Mouse (Mus musculus) liver, embryonic 16.5 days (tissue): ENCODE results near the gene Col24a1. TPM values are rescaled to one million over a fixed set of nuclear protein-coding genes. Genes with fewer than 3 reads are reported as not detected.

ENCODE experiments used
- ATAC-seq: fragments of 200-750 bp; cut with Nextera tagmentation; 2 replicates; pipeline ENCODE4 v1.8.0; 2017; ENCODE audit warnings: low read depth, mild to moderate bottlenecking, moderate number of reproducible peaks, moderate library complexity
- H3K27ac ChIP-seq: fragments of 300-500 bp; sonication (generic); 2 replicates; pipeline ENCODE4 v1.5.1; 2014; ENCODE audit warnings: mild to moderate bottlenecking, low read length
- H3K27me3 ChIP-seq: fragments of 300-500 bp; sonication (generic); 2 replicates; pipeline ENCODE4 v1.6.1; 2014; ENCODE audit warnings: low read depth, low read length, mixed read lengths; ENCODE audit not compliant: control insufficient read depth, insufficient read depth
- H3K36me3 ChIP-seq: fragments of 300-500 bp; sonication (generic); 2 replicates; pipeline ENCODE4 v1.6.1; 2014; ENCODE audit warnings: mild to moderate bottlenecking; ENCODE audit not compliant: control insufficient read depth, insufficient read depth
- H3K4me1 ChIP-seq: fragments of 300-500 bp; sonication (generic); 2 replicates; pipeline ENCODE4 v1.6.1; 2014; ENCODE audit warnings: low read depth, low read length, mixed read lengths; ENCODE audit not compliant: control insufficient read depth
- H3K4me2 ChIP-seq: fragments of 300-500 bp; sonication (generic); 2 replicates; pipeline ENCODE4 v1.6.1; 2014; ENCODE audit warnings: low read depth, low read length, mixed read lengths
- H3K4me3 ChIP-seq: fragments of 300-500 bp; sonication (generic); 2 replicates; pipeline ENCODE4 v1.5.1; 2014; ENCODE audit warnings: low read depth, mild to moderate bottlenecking, low read length
- H3K9ac ChIP-seq: fragments of 300-500 bp; sonication (generic); 2 replicates; pipeline ENCODE4 v1.6.1; 2014; ENCODE audit warnings: low read depth, low read length
- H3K9me3 ChIP-seq: fragments of 300-500 bp; sonication (generic); replicated peaks from 2 replicates; pipeline ENCODE4 v1.6.1; 2016; ENCODE audit warnings: low read length; ENCODE audit not compliant: control insufficient read depth
- WGBS: fragments of 180-500 bp; shearing (Covaris S2); extraction: QIAGEN DNeasy Blood & Tissue Kit; methylation state at CpG from one replicate; pipeline ENCODE4 v1.1.7; 2014; ENCODE audit not compliant: insufficient replicate concordance; 5-methylcytosine and 5-hydroxymethylcytosine counted together
- polyA plus RNA-seq: library from polyadenylated mRNA; unstranded; fragments of >200 nt; fragmentation: Nextera tagmentation; extraction: Ambion mirVana; gene quantifications from 2 replicates; pipeline ENCODE4 v1.2.1, GENCODE M21; 2015

The Col24a1 gene
- polyA plus RNA-seq, 1 experiment from 2014 or later = 0.65 TPM

DNA sequence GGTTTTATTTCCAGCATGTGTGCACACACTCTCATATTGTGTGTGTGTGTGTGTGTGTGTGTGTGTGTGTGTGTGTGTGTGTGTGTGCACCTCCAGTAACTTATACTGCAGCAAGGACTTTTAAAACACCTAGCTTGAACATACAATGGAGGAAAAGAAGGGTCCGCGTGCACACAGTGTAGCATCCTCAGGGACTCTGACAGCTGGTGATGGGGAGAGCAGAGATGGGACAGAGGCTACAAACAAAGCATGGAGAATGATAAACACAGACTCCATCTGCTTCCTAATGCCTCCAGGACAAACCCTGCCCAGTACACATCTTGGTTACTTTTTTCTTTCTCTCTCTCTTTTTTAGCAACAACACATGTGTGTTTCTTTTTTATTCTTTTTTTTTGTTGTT, 171.5 kb downstream of the Col24a1 start:
- Histone ChIP-seq H3K36me3 (no peaks in the 10 kb centered on the region), H3K4me2 (no peak overlapping the region), H3K27me3 (no peaks in the 10 kb centered on the region), H3K4me3 (no peak overlapping the region), H3K9me3 (no peaks in the 10 kb centered on the region), H3K9ac (no peak overlapping the region), H3K27ac (no peak overlapping the region), H3K4me1 (no peaks in the 10 kb centered on the region)
- 56% methylated on average over 2 of the region's 2 CpGs for WGBS
- no peak for ATAC-seq

DNA sequence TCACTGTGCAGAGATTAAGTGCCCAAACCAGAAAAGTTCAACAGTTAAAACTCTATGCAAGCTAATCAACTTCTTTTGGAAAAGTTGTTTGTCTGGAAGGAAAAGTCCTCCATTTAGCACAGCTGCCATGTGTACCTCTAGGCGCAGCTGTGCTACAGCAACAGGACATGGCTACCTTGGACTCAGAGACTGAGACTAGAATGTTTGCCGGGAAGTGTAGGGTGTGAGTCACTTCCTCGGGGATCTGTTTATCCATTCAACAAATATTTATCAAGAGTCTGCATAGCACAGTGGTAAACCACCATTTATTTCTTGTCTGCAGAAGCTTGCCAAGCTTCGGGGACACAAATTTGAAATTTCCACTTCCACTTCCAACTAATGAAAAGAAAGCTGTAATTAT, 178.8 kb downstream of the Col24a1 start:
- H3K4me2 ChIP-seq = no peak overlapping the region
- H3K36me3 ChIP-seq = no peaks in the 10 kb centered on the region
- 26% methylated on average over 4 of the region's 4 CpGs for WGBS
- H3K9ac ChIP-seq = no peak overlapping the region
- no peaks in the 10 kb centered on the region for H3K9me3 ChIP-seq
- no peak overlapping the region for H3K27ac ChIP-seq
- ATAC-seq = no peak
- no peak overlapping the region for H3K4me3 ChIP-seq
- no peaks in the 10 kb centered on the region for H3K27me3 ChIP-seq
- H3K4me1 ChIP-seq = no peaks in the 10 kb centered on the region

DNA sequence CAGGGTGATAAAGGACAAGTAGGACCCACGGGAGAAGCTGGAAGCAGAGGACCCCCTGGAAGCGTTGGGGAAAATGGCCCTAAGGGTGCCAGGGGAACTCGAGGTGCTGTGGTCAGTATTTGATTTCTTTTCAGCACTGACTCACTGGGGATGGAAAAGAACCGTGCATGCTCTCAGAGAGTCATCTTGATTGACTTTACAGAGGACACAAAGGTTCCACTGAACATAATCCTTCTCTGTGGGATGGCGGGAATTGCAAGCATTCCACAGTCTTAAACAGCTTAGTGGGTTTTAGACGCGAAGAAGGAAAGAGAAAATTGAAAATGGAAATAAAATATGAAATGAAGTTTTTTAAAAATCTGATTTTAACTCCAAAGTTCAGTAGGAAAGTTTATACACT, 181.9 kb downstream of the Col24a1 start:
- ATAC-seq = no peak
- Histone ChIP-seq H3K9ac (no peak overlapping the region), H3K27me3 (no peaks in the 10 kb centered on the region), H3K4me3 (no peak overlapping the region), H3K36me3 (no peaks in the 10 kb centered on the region), H3K4me1 (no peaks in the 10 kb centered on the region), H3K4me2 (no peak overlapping the region), H3K9me3 (no peaks in the 10 kb centered on the region), H3K27ac (no peak overlapping the region)
- 57% methylated on average over 7 of the region's 7 CpGs for WGBS

DNA sequence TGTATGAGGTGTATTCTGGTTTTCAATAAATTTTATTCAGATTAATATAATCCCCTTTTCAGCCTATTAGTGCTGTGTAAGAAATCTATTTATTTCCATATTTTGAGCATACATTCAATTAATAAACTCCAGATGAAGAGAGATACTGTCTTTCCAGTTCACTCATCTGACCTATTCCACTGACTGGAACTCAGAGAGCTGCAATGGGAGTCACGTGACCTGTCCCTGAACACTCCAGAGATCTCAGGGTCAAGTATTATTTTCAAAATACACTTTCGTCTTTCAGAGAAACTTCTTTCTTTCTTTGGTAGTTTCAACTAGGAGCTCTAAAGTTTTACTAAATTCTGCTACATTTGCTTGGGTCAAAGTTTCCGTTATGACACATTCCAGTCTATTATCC, 184.4 kb downstream of the Col24a1 start:
- WGBS = 54% methylated on average over 3 of the region's 3 CpGs
- no peaks in the 10 kb centered on the region for H3K4me1 ChIP-seq
- no peak overlapping the region for H3K27ac ChIP-seq
- no peaks in the 10 kb centered on the region for H3K27me3 ChIP-seq
- no peaks in the 10 kb centered on the region for H3K9me3 ChIP-seq
- H3K4me3 ChIP-seq = no peak overlapping the region
- H3K36me3 ChIP-seq = no peaks in the 10 kb centered on the region
- H3K9ac ChIP-seq = no peak overlapping the region
- no peak overlapping the region for H3K4me2 ChIP-seq
- ATAC-seq = no peak

DNA sequence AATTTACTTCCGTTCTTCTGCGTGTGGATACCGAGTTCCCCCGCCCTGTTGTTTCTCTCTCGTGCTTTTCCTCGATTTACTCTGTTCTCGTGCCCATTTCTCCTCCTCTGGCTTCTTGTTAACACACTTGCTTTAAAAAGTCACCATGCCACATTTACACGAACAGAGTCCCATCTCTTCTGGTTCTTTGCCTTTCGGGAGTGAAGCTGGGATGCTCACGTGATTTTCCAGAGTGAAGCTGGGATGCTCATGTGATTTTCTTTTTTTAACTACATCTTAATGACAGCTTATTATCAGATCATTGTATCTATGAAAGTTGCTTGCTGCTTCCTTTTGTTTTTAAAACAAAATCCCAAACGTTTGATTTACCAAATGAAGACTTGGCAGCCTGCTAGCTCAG, 184.8 kb downstream of the Col24a1 start:
- Histone ChIP-seq H3K4me2 (no peak overlapping the region), H3K27me3 (no peaks in the 10 kb centered on the region), H3K9ac (no peak overlapping the region), H3K27ac (no peak overlapping the region), H3K36me3 (no peaks in the 10 kb centered on the region), H3K9me3 (no peaks in the 10 kb centered on the region), H3K4me1 (no peaks in the 10 kb centered on the region), H3K4me3 (no peak overlapping the region)
- no peak for ATAC-seq
- WGBS = 52% methylated on average over 11 of the region's 11 CpGs

DNA sequence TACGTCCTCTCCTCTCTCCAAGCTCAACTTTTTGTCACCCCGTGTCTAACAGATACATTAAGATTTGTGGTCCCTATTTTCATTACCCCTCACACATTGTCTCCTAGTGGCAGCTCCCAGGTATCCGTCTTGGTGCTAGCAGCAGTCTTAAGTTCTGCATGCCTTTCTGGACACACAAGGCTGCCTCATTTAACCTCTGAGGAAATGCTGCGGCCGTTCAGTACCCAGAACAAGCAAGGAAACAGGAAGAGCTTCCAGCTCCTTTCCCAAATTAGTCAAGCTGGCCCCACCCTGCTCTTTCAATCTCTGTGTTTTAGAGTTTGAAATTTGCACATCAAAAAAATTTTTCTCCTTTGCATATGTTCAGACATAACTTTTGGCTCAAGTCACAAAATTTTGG, 186.2 kb downstream of the Col24a1 start:
- 32% methylated on average over 5 of the region's 5 CpGs for WGBS
- no peak for ATAC-seq

DNA sequence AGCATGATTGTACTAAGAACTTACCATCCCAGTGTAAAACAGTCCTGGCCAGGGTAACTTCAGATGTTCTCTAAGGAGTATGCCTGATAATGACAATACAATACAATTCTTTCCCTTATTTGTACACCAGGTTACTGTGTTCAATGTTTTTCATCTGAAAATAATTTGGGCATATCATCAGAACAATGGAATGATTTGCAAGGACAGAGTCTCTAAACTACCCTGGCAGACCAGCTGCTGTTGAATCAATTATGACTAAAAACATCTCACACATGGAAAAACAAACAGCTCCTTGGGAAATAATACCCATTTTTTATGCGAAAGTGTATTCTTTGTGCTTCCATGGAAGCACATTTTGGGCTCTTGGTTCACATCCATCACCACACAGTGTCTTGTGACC, 198.0 kb downstream of the Col24a1 start:
- 51% methylated on average over 1 of the region's 1 CpGs for WGBS
- no peaks in the 10 kb centered on the region for H3K36me3 ChIP-seq
- no peak overlapping the region for H3K9ac ChIP-seq
- ATAC-seq = no peak
- no peaks in the 10 kb centered on the region for H3K27me3 ChIP-seq
- H3K4me1 ChIP-seq = no peaks in the 10 kb centered on the region
- no peak overlapping the region for H3K27ac ChIP-seq
- no peak overlapping the region for H3K4me2 ChIP-seq
- no peaks in the 10 kb centered on the region for H3K9me3 ChIP-seq
- no peak overlapping the region for H3K4me3 ChIP-seq

More for the DNA sequence above, 186.2 kb downstream of the Col24a1 start:
- H3K9ac ChIP-seq = no peak overlapping the region
- no peaks in the 10 kb centered on the region for H3K9me3 ChIP-seq
- no peaks in the 10 kb centered on the region for H3K36me3 ChIP-seq
- no peak overlapping the region for H3K4me2 ChIP-seq
- no peaks in the 10 kb centered on the region for H3K27me3 ChIP-seq
- no peak overlapping the region for H3K27ac ChIP-seq
- no peak overlapping the region for H3K4me3 ChIP-seq
- no peaks in the 10 kb centered on the region for H3K4me1 ChIP-seq

DNA sequence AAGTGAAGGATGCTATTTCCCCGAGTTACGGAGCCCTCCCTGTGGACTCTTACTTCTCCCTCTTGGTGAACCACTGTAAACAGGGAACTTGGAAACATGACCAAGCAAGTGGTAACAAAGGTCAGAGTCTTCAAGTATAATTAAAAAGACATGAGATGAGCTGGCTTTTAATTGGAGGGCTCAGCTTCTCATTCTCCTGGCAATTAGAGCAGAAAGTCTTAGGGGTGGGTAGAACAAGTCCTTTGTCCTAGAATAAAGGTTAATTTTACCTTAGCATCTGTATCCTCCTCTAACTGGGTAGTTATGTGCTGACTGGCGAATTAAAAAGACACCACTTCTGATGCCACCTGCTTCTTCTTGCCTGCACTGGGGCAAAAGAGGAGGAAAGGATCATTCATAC, 199.1 kb downstream of the Col24a1 start:
- H3K4me1 ChIP-seq = no peaks in the 10 kb centered on the region
- H3K4me3 ChIP-seq = no peak overlapping the region
- H3K4me2 ChIP-seq = no peak overlapping the region
- H3K9me3 ChIP-seq = no peaks in the 10 kb centered on the region
- H3K9ac ChIP-seq = no peak overlapping the region
- no peak overlapping the region for H3K27ac ChIP-seq
- no peak for ATAC-seq
- H3K36me3 ChIP-seq = no peaks in the 10 kb centered on the region
- 46% methylated on average over 3 of the region's 3 CpGs for WGBS
- no peaks in the 10 kb centered on the region for H3K27me3 ChIP-seq

DNA sequence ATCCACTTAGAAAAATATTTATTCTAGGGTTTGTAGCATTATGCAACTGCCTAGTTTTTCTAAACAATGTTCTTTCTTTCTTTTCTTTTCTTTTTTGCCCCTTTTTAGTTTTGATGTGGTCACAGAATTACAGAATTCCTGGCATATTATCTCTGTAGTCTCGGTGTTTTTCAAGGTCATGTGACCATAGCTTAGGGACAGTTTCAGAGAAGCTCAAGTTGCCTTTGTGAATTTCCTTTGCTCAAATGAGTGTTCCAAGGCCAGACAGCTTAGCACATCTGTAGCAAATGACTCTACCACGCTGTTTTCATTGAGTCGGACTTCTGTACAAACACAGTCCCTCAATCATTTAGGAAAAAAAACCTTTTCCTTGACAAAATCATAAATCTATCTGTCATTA, 205.9 kb downstream of the Col24a1 start:
- Histone ChIP-seq H3K4me2 (no peak overlapping the region), H3K36me3 (no peaks in the 10 kb centered on the region), H3K4me3 (no peak overlapping the region), H3K4me1 (no peaks in the 10 kb centered on the region), H3K9me3 (no peaks in the 10 kb centered on the region), H3K27me3 (no peaks in the 10 kb centered on the region), H3K9ac (no peak overlapping the region), H3K27ac (no peak overlapping the region)
- ATAC-seq = no peak
- WGBS = 54% methylated on average over 3 of the region's 3 CpGs

DNA sequence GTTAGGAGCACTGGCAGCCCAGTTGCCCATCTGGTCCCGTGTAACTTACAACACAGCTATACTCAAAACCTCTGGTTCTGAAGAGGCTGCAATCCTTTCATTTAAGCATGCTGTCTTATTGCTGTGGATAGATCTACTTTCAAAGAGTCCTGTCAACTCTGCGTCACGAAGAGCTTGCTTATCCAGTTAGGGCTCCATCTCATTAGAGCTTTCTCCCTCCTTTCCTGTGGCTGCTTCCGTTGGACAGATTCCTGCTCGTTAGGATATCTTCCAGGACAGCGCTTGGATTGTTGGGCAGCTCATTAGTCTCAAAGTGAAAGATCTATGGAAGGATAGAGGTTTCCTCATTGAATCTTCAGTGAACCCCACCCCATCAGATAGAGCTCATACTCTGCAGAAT, 206.6 kb downstream of the Col24a1 start:
- Histone ChIP-seq H3K9ac (no peak overlapping the region), H3K27me3 (no peaks in the 10 kb centered on the region), H3K36me3 (no peaks in the 10 kb centered on the region), H3K4me1 (no peaks in the 10 kb centered on the region), H3K27ac (no peak overlapping the region), H3K4me3 (no peak overlapping the region), H3K4me2 (no peak overlapping the region), H3K9me3 (no peaks in the 10 kb centered on the region)
- ATAC-seq = no peak
- 60% methylated on average over 6 of the region's 6 CpGs for WGBS
